Mouse (Mus musculus) ES-CJ7 (cell line): ENCODE results near the gene Iqck.
A peak's percentile ranks its signal among the peaks of the same experiment; 100 is the strongest.

Source experiments
- DNase-seq: peaks from one replicate; pipeline ENCODE4 v3.0.0; 2011; ENCODE audit warnings: low read depth, low spot score

Gene Iqck

GRCm38 (mm10) chr7:118855171-118855876, at the start of gene Iqck:
Iqck (plus strand) TSS chr7:118855752.
- peak; percentile 89 for DNase-seq

GRCm38 (mm10) chr7:118806631-118807411, 48.7 kb upstream of the Iqck start:
- no peak for DNase-seq

GRCm38 (mm10) chr7:118807899-118808298, 47.7 kb upstream of the Iqck start:
- no peak for DNase-seq

- no peak for DNase-seq
These were observed 44.0 kb upstream of the Iqck start for GRCm38 (mm10) chr7:118811407-118812106.

- DNase-seq = no peak
These were observed 42.0 kb upstream of the Iqck start for GRCm38 (mm10) chr7:118813592-118813991.

- DNase-seq = no peak
These were observed 39.3 kb upstream of the Iqck start for GRCm38 (mm10) chr7:118816275-118816674.

GRCm38 (mm10) chr7:118817741-118818140, 37.8 kb upstream of the Iqck start:
- peak; percentile 57 for DNase-seq

- no peak for DNase-seq
These were observed 35.9 kb upstream of the Iqck start for GRCm38 (mm10) chr7:118819666-118820065.

- peak; percentile 57 for DNase-seq
These were observed 34.2 kb upstream of the Iqck start for GRCm38 (mm10) chr7:118821356-118821755.

- no peak for DNase-seq
These were observed 33.5 kb upstream of the Iqck start for GRCm38 (mm10) chr7:118821887-118822556.

GRCm38 (mm10) chr7:118824451-118824850, 31.1 kb upstream of the Iqck start:
- DNase-seq = no peak

GRCm38 (mm10) chr7:118827975-118828416, 27.6 kb upstream of the Iqck start:
- no peak for DNase-seq

- no peak for DNase-seq
These were observed 17.7 kb upstream of the Iqck start for GRCm38 (mm10) chr7:118837901-118838300.

- no peak for DNase-seq
These were observed 14.4 kb upstream of the Iqck start for GRCm38 (mm10) chr7:118841030-118841745.

GRCm38 (mm10) chr7:118841796-118842195, 13.8 kb upstream of the Iqck start:
- no peak for DNase-seq

- DNase-seq = no peak
These were observed 12.6 kb upstream of the Iqck start for GRCm38 (mm10) chr7:118842938-118843337.

- DNase-seq = no peak
These were observed 10.4 kb upstream of the Iqck start for GRCm38 (mm10) chr7:118845141-118845540.

GRCm38 (mm10) chr7:118846329-118846728, 9.2 kb upstream of the Iqck start:
- no peak for DNase-seq

GRCm38 (mm10) chr7:118848796-118849195, 6.8 kb upstream of the Iqck start:
- no peak for DNase-seq

GRCm38 (mm10) chr7:118849543-118850250, 5.9 kb upstream of the Iqck start:
- no peak for DNase-seq
